Mouse (Mus musculus) neural tube, embryonic 11.5 days (tissue): ENCODE data around the gene Ccdc47. TPM values are rescaled to one million over a fixed set of nuclear protein-coding genes. Genes with fewer than 3 reads are reported as not detected.

Experiments used
- ATAC-seq: fragments of 200-750 bp; cut with Nextera tagmentation; 2 replicates; pipeline ENCODE4 v1.8.0; 2017; ENCODE audit warnings: moderate number of reproducible peaks, mild to moderate bottlenecking, moderate TSS enrichment, moderate library complexity; ENCODE audit not compliant: insufficient read depth, low FRiP score, low TSS enrichment
- DNase-seq: peaks from one replicate; pipeline ENCODE4 v3.0.0-alpha.2; 2015; ENCODE audit warnings: low spot score
- H3K27ac ChIP-seq: fragments of 300-500 bp; sonication (generic); 2 replicates; pipeline ENCODE4 v1.5.1; 2014; ENCODE audit warnings: low read depth, mild to moderate bottlenecking, low read length
- H3K27me3 ChIP-seq: fragments of 300-500 bp; sonication (generic); 2 replicates; pipeline ENCODE4 v1.6.1; 2014; ENCODE audit warnings: mild to moderate bottlenecking, low read length, mixed read lengths; ENCODE audit not compliant: control insufficient read depth, insufficient read depth
- H3K36me3 ChIP-seq: fragments of 300-500 bp; sonication (generic); 2 replicates; pipeline ENCODE4 v1.6.1; 2014; ENCODE audit warnings: mild to moderate bottlenecking, low read length, moderate library complexity, mixed read lengths; ENCODE audit not compliant: control insufficient read depth, insufficient read depth
- H3K4me1 ChIP-seq: fragments of 300-500 bp; sonication (generic); 2 replicates; pipeline ENCODE4 v1.6.1; 2014; ENCODE audit warnings: low read length, mixed read lengths; ENCODE audit not compliant: control insufficient read depth, insufficient read depth
- H3K4me2 ChIP-seq: fragments of 300-500 bp; sonication (generic); 2 replicates; pipeline ENCODE4 v1.6.1; 2014; ENCODE audit warnings: low read depth, mild to moderate bottlenecking, moderate library complexity
- H3K4me3 ChIP-seq: fragments of 300-500 bp; sonication (generic); 2 replicates; pipeline ENCODE4 v1.5.1; 2014; ENCODE audit warnings: low read depth, low read length
- H3K9ac ChIP-seq: fragments of 300-500 bp; sonication (generic); 2 replicates; pipeline ENCODE4 v1.6.1; 2014; ENCODE audit warnings: mild to moderate bottlenecking, low read length
- H3K9me3 ChIP-seq: fragments of 300-500 bp; sonication (generic); 2 replicates; pipeline ENCODE4 v1.6.1; 2016; ENCODE audit warnings: low read length; ENCODE audit not compliant: control insufficient read depth
- WGBS: fragments of 180-500 bp; shearing (Covaris S2); extraction: QIAGEN DNeasy Blood & Tissue Kit; methylation state at CpG from one replicate; pipeline ENCODE4 v1.1.7; 2014; 5-methylcytosine and 5-hydroxymethylcytosine counted together
- polyA plus RNA-seq: library from polyadenylated mRNA; unstranded; fragments of >200 nt; fragmentation: Nextera tagmentation; extraction: Ambion mirVana; gene quantifications from 2 replicates; pipeline ENCODE4 v1.2.1, GENCODE M21; 2014

Ccdc47 gene
- polyA plus RNA-seq, 1 experiment from 2014 or later = 73.4 TPM

DNA sequence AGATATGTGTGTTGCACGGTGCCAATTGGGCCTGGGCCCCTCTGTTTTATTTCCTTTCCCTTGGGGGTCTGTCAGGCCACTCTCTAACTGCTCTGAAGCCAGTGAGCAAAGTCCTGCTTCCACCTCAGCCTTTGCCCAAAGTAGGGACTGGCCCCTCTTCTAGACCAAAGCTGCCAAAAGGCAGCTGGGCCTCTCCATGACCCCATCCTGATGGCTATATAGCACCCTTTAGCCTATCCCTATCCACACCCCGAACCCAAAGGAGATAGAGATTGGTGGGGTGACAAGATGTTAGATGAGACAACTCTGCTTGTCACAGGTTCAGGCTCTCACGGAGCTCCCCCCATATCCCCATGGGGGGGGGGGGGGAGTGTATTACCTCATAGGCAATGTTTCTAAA, 60.4 kb downstream of the Ccdc47 start:
- WGBS = 50% methylated on average over 3 of the region's 3 CpGs
- no peak overlapping the region for H3K9ac ChIP-seq

DNA sequence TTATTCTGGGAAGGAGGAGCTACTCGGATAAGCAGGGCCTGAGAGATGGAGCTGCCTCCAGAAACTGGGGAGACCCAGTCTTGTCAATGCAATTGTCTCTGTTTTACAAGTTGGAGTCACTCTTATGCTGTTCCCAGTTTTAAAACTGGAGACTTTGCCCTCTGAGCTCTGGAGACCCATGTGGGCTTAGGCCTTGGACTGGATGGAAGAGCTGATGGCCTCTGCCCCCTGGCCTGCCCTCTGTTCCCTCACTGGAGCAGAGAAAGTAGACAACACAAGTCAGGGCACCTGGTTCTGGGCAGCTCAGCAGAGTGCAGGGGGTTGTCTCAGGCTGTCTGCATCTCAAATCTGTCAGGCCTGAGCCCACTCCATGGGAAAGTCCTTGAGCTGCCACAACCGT, 61.4 kb downstream of the Ccdc47 start:
- no peak overlapping the region for H3K4me3 ChIP-seq
- peaks cover 26% of the 10 kb centered on the region for H3K36me3 ChIP-seq
- peaks cover 9% of the 10 kb centered on the region for H3K4me1 ChIP-seq
- H3K27ac ChIP-seq = no peak overlapping the region
- H3K27me3 ChIP-seq = no peaks in the 10 kb centered on the region
- DNase-seq = no peak
- no peak overlapping the region for H3K4me2 ChIP-seq
- 85% methylated on average over 2 of the region's 2 CpGs for WGBS
- H3K9ac ChIP-seq = no peak overlapping the region
- no peaks in the 10 kb centered on the region for H3K9me3 ChIP-seq
- ATAC-seq = no peak

More for the DNA sequence above, 60.4 kb downstream of the Ccdc47 start:
- H3K27me3 ChIP-seq = no peaks in the 10 kb centered on the region
- H3K4me3 ChIP-seq = no peak overlapping the region
- no peak overlapping the region for H3K27ac ChIP-seq
- no peaks in the 10 kb centered on the region for H3K9me3 ChIP-seq
- DNase-seq (no peak), ATAC-seq (no peak)
- H3K4me2 ChIP-seq = no peak overlapping the region
- peaks cover 20% of the 10 kb centered on the region for H3K36me3 ChIP-seq
- peaks cover 12% of the 10 kb centered on the region for H3K4me1 ChIP-seq

GRCm38 (mm10) chr11:106154091-106154490, 62.1 kb downstream of the Ccdc47 start:
- no peak for ATAC-seq

GRCm38 (mm10) chr11:106152132-106152531, 64.0 kb downstream of the Ccdc47 start:
- 81% methylated on average over 8 of the region's 8 CpGs for WGBS

More at GRCm38 (mm10) chr11:106154091-106154490, 62.1 kb downstream of the Ccdc47 start:
- 72% methylated on average over 5 of the region's 5 CpGs for WGBS
- Histone ChIP-seq H3K9me3 (no peaks in the 10 kb centered on the region), H3K36me3 (peaks cover 29% of the 10 kb centered on the region), H3K27ac (no peak overlapping the region), H3K4me2 (no peak overlapping the region), H3K9ac (no peak overlapping the region), H3K4me3 (no peak overlapping the region), H3K27me3 (no peaks in the 10 kb centered on the region), H3K4me1 (peaks cover 7% of the 10 kb centered on the region)
- DNase-seq = no peak

DNA sequence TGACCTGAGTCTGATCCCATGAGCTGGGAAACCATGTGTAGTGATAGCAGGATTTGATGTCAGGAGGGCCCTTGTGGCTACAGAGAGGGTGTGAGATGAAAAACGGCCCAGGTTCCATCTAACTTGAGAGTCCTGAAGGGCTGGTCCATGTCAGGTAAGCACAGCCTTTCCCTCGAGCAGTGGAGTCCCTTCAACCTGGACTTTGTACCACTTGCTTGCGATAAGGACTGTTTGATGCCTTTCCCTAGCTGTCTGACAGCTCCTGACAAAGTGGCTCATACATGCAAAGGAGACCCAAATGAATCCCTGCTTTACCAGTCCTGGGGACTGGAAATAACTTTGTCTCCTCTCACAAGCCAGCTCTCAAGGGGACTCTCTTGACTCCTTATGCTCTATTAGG, 64.9 kb downstream of the Ccdc47 start:
- WGBS = 83% methylated on average over 3 of the region's 3 CpGs
- no peak overlapping the region for H3K4me2 ChIP-seq
- H3K27me3 ChIP-seq = no peaks in the 10 kb centered on the region
- H3K4me3 ChIP-seq = no peak overlapping the region
- no peak overlapping the region for H3K9ac ChIP-seq
- no peaks in the 10 kb centered on the region for H3K4me1 ChIP-seq
- H3K9me3 ChIP-seq = no peaks in the 10 kb centered on the region
- DNase-seq (no peak), ATAC-seq (no peak)
- H3K27ac ChIP-seq = no peak overlapping the region
- peaks cover 20% of the 10 kb centered on the region for H3K36me3 ChIP-seq

More at GRCm38 (mm10) chr11:106152132-106152531, 64.0 kb downstream of the Ccdc47 start:
- no peak overlapping the region for H3K4me2 ChIP-seq
- H3K27me3 ChIP-seq = no peaks in the 10 kb centered on the region
- no peak overlapping the region for H3K4me3 ChIP-seq
- peaks cover 25% of the 10 kb centered on the region for H3K36me3 ChIP-seq
- no peak overlapping the region for H3K9ac ChIP-seq
- ATAC-seq = no peak
- no peak overlapping the region for H3K27ac ChIP-seq
- no peaks in the 10 kb centered on the region for H3K9me3 ChIP-seq
- DNase-seq = no peak
- H3K4me1 ChIP-seq = no peaks in the 10 kb centered on the region

Other genes starting within 250 kb of the Ccdc47 start
- gene Ace, start 248.4 kb downstream of the Ccdc47 start, polyA plus RNA-seq = 0.44 and 0.51 TPM in 2 replicates
- not detected in 2 replicates for gene Ace3, start 221.7 kb downstream of the Ccdc47 start, polyA plus RNA-seq
- 0.58 and 0.65 TPM in 2 replicates for gene Kcnh6, start 208.2 kb downstream of the Ccdc47 start, polyA plus RNA-seq
- 94.6 and 100 TPM in 2 replicates for gene Dcaf7, start 179.5 kb downstream of the Ccdc47 start, polyA plus RNA-seq
- gene Taco1, start 150.3 kb downstream of the Ccdc47 start, polyA plus RNA-seq = 7.9 and 10.9 TPM in 2 replicates
- gene Map3k3, start 131.7 kb downstream of the Ccdc47 start, polyA plus RNA-seq = 19.5 and 20.8 TPM in 2 replicates
- gene Gm10840, start 55.5 kb downstream of the Ccdc47 start, polyA plus RNA-seq = not detected in 2 replicates
- 295 and 337 TPM in 2 replicates for gene Limd2, start 55.5 kb downstream of the Ccdc47 start, polyA plus RNA-seq
- 40.6 and 43.1 TPM in 2 replicates for gene Strada, start 14.2 kb downstream of the Ccdc47 start, polyA plus RNA-seq
- gene Ddx42, start 582 bp upstream of the Ccdc47 start, polyA plus RNA-seq = 102 and 106 TPM in 2 replicates
- 64.5 and 66.9 TPM in 2 replicates for gene Ftsj3, start 39.7 kb upstream of the Ccdc47 start, polyA plus RNA-seq
- 414 and 431 TPM in 2 replicates for gene Psmc5, start 39.8 kb upstream of the Ccdc47 start, polyA plus RNA-seq
- gene Smarcd2, start 56.6 kb upstream of the Ccdc47 start, polyA plus RNA-seq = 42.0 and 44.4 TPM in 2 replicates
- gene Tcam1, start 60.3 kb upstream of the Ccdc47 start, polyA plus RNA-seq = 0.14 and 0.21 TPM in 2 replicates
- gene Gh, start 85.5 kb upstream of the Ccdc47 start, polyA plus RNA-seq = not detected in 2 replicates
- gene Cd79b, start 98.4 kb upstream of the Ccdc47 start, polyA plus RNA-seq = 1.7 and 2.8 TPM in 2 replicates
- 0.04 and 0.07 TPM in 2 replicates for gene Scn4a, start 136.9 kb upstream of the Ccdc47 start, polyA plus RNA-seq
- not detected in 2 replicates for gene Prr29, start 149.1 kb upstream of the Ccdc47 start, polyA plus RNA-seq
- gene Icam2, start 171.7 kb upstream of the Ccdc47 start, polyA plus RNA-seq = 16.1 and 16.8 TPM in 2 replicates